Mouse (Mus musculus): ENCODE results near the gene Hoxa3. TPM values are rescaled to one million over a fixed set of nuclear protein-coding genes. Genes with fewer than 3 reads are reported as not detected.
A peak's percentile ranks its signal among the peaks of the same experiment; 100 is the strongest.

The Hoxa3 gene
- total RNA-seq, 2 experiments from 2014 or later, result 0.42 to 1.1 TPM

- intact Hi-C loops (cut with DNase I), result no loop called here
- DNase-seq, result no peak
These were observed 37.3 kb downstream of the Hoxa3 start for GRCm38 (mm10) chr6:52175864-52176263.

GRCm38 (mm10) chr6:52174968-52175751, 38.0 kb downstream of the Hoxa3 start:
- intact Hi-C loops (cut with DNase I), result no loop called here
- no peak for DNase-seq

GRCm38 (mm10) chr6:52173648-52174047, 39.5 kb downstream of the Hoxa3 start:
- no peak for DNase-seq
- intact Hi-C loops (cut with DNase I), result no loop called here

- intact Hi-C loops (cut with DNase I), result no loop called here
- peak in 1 of 2 experiments; percentile 61 for DNase-seq
These were observed 40.6 kb downstream of the Hoxa3 start for GRCm38 (mm10) chr6:52172501-52172900.

- intact Hi-C loops (cut with DNase I), result no loop called here
- DNase-seq, result no peak
These were observed 41.2 kb downstream of the Hoxa3 start for GRCm38 (mm10) chr6:52171938-52172337.

- no peak for DNase-seq
- intact Hi-C loops (cut with DNase I), result no loop called here
These were observed 41.8 kb downstream of the Hoxa3 start for GRCm38 (mm10) chr6:52171331-52171730.

GRCm38 (mm10) chr6:52170898-52171223, 42.3 kb downstream of the Hoxa3 start:
- no peak for DNase-seq
- intact Hi-C loops (cut with DNase I), result no loop called here

GRCm38 (mm10) chr6:52170166-52170897, 42.8 kb downstream of the Hoxa3 start:
- intact Hi-C loops (cut with DNase I), result no loop called here
- DNase-seq, result no peak

- DNase-seq, result no peak
- intact Hi-C loops (cut with DNase I), result loop anchor here (5.0 kb wide), 1 partner anchor 997 kb away; no protein-coding TSS in a partner anchor
These were observed 43.5 kb downstream of the Hoxa3 start for GRCm38 (mm10) chr6:52169499-52170165.

- intact Hi-C loops (cut with DNase I), result loop anchor here (5.0 kb wide), 1 partner anchor 996 kb away; no protein-coding TSS in a partner anchor
- DNase-seq, result no peak
These were observed 44.7 kb downstream of the Hoxa3 start for GRCm38 (mm10) chr6:52168191-52169055.

- intact Hi-C loops (cut with DNase I), result loop anchor here (5.0 kb wide), 1 partner anchor 995 kb away; no protein-coding TSS in a partner anchor
- no peak for DNase-seq
These were observed 45.4 kb downstream of the Hoxa3 start for GRCm38 (mm10) chr6:52167736-52168161.

- intact Hi-C loops (cut with DNase I), result loop anchor here (5.0 kb wide), 1 partner anchor 995 kb away; no protein-coding TSS in a partner anchor
- no peak for DNase-seq
These were observed 46.0 kb downstream of the Hoxa3 start for GRCm38 (mm10) chr6:52167176-52167575.

- intact Hi-C loops (cut with DNase I), result loop anchor here (5.0 kb wide), 1 partner anchor 994 kb away; no protein-coding TSS in a partner anchor
- DNase-seq, result no peak
These were observed 46.6 kb downstream of the Hoxa3 start for GRCm38 (mm10) chr6:52166431-52167077.

GRCm38 (mm10) chr6:52165441-52166370, 47.4 kb downstream of the Hoxa3 start:
- intact Hi-C loops (cut with DNase I), result loop anchor here (2.0 to 5.0 kb wide), 2 partner anchors 79 to 993 kb away; no protein-coding TSS in a partner anchor

GRCm38 (mm10) chr6:52164626-52165440, 48.3 kb downstream of the Hoxa3 start, which contains the start of gene Hoxa2:
Gene Hoxa2 (minus strand): TSS chr6:52164831.
- DNase-seq, result no peak

More at GRCm38 (mm10) chr6:52165441-52166370, 47.4 kb downstream of the Hoxa3 start:
- no peak for DNase-seq

GRCm38 (mm10) chr6:52164051-52164625, 49.0 kb downstream of the Hoxa3 start:
- intact Hi-C loops (cut with DNase I), result loop anchor here (2.0 kb wide), 1 partner anchor 77 kb away; no protein-coding TSS in a partner anchor
- DNase-seq, result no peak

More at GRCm38 (mm10) chr6:52164626-52165440, 48.3 kb downstream of the Hoxa3 start, which contains the start of gene Hoxa2:
- intact Hi-C loops (cut with DNase I), result loop anchor here (2.0 to 5.0 kb wide), 2 partner anchors 78 to 993 kb away; no protein-coding TSS in a partner anchor

Data from heart, postnatal 36 days (tissue).